Mouse (Mus musculus) neural tube, embryonic 14.5 days (tissue): Measurements from ENCODE around the gene Nmt1. TPM values are rescaled to one million over a fixed set of nuclear protein-coding genes. Genes with fewer than 3 reads are reported as not detected.
A peak's percentile ranks its signal among the peaks of the same experiment; 100 is the strongest.

Experiments
- ATAC-seq: fragments of 200-750 bp; cut with Nextera tagmentation; 2 replicates; pipeline ENCODE4 v1.8.0; 2017; ENCODE audit warnings: low read depth, mild to moderate bottlenecking, moderate TSS enrichment, moderate library complexity
- H3K27ac ChIP-seq: fragments of 300-500 bp; sonication (generic); 2 replicates; pipeline ENCODE4 v1.5.1; 2014; ENCODE audit warnings: low read depth, mild to moderate bottlenecking, control low read depth, low read length, moderate library complexity, mixed read lengths
- H3K27me3 ChIP-seq: fragments of 300-500 bp; sonication (generic); 2 replicates; pipeline ENCODE4 v1.6.1; 2014; ENCODE audit warnings: low read length; ENCODE audit not compliant: control insufficient read depth, insufficient read depth
- H3K36me3 ChIP-seq: fragments of 300-500 bp; sonication (generic); 2 replicates; pipeline ENCODE4 v1.6.1; 2014; ENCODE audit warnings: low read length, mixed read lengths; ENCODE audit not compliant: control insufficient read depth, insufficient read depth
- H3K4me1 ChIP-seq: fragments of 300-500 bp; sonication (generic); 2 replicates; pipeline ENCODE4 v1.6.1; 2014; ENCODE audit warnings: low read length; ENCODE audit not compliant: control insufficient read depth, insufficient read depth
- H3K4me2 ChIP-seq: fragments of 300-500 bp; sonication (generic); 2 replicates; pipeline ENCODE4 v1.6.1; 2014; ENCODE audit warnings: mild to moderate bottlenecking, low read depth, low read length, control low read depth
- H3K4me3 ChIP-seq: fragments of 300-500 bp; sonication (generic); 2 replicates; pipeline ENCODE4 v1.5.1; 2014; ENCODE audit warnings: low read depth, low read length, control low read depth, mixed read lengths
- H3K9ac ChIP-seq: fragments of 300-500 bp; sonication (generic); replicated peaks from 2 replicates; pipeline ENCODE4 v1.6.1; 2014; ENCODE audit warnings: low read depth, mild to moderate bottlenecking, control low read depth, low read length, mixed read lengths
- H3K9me3 ChIP-seq: fragments of 300-500 bp; sonication (generic); 2 replicates; pipeline ENCODE4 v1.6.1; 2016; ENCODE audit warnings: low read length; ENCODE audit not compliant: control insufficient read depth
- WGBS: fragments of 180-500 bp; shearing (Covaris S2); extraction: QIAGEN DNeasy Blood & Tissue Kit; methylation state at CpG from one replicate; pipeline ENCODE4 v1.1.7; 2014; 5-methylcytosine and 5-hydroxymethylcytosine counted together
- polyA plus RNA-seq: library from polyadenylated mRNA; unstranded; fragments of >200 nt; fragmentation: Nextera tagmentation; extraction: Ambion mirVana; gene quantifications from 2 replicates; pipeline ENCODE4 v1.2.1, GENCODE M21; 2014

The Nmt1 gene
- polyA plus RNA-seq, 1 experiment from 2014 or later = 35.5 TPM

GRCm38 (mm10) chr11:103076010-103076409 lies 48.0 kb downstream of the Nmt1 start:
- Histone ChIP-seq H3K27ac (no peak overlapping the region), H3K27me3 (0 out of 2 replicates have a peak, but pooled peaks cover 5% of the 10 kb centered on the region), H3K4me1 (peaks cover 7% of the 10 kb centered on the region; the same call in 1 of the 2 replicates), H3K4me2 (no peak overlapping the region), H3K9ac (no peak overlapping the region), H3K9me3 (no peaks in the 10 kb centered on the region), H3K4me3 (no peak overlapping the region), H3K36me3 (no peaks in the 10 kb centered on the region)
- ATAC-seq = no peak
- WGBS = 92% methylated on average over 7 of the region's 7 CpGs

- Histone ChIP-seq H3K36me3 (no peaks in the 10 kb centered on the region), H3K4me3 (no peak overlapping the region), H3K27me3 (peaks cover 10% of the 10 kb centered on the region; the same call in 1 of the 2 replicates), H3K9me3 (no peaks in the 10 kb centered on the region), H3K4me2 (no peak overlapping the region), H3K4me1 (peaks cover 9% of the 10 kb centered on the region; the same call in 1 of the 2 replicates), H3K27ac (no peak overlapping the region), H3K9ac (no peak overlapping the region)
- ATAC-seq = no peak
- WGBS = 84% methylated on average over 8 of the region's 8 CpGs
Measured at GRCm38 (mm10) chr11:103076581-103076980, 48.6 kb downstream of the Nmt1 start.

- Histone ChIP-seq H3K9me3 (no peaks in the 10 kb centered on the region), H3K4me2 (no peak overlapping the region), H3K4me1 (peaks cover 9% of the 10 kb centered on the region; the same call in 1 of the 2 replicates), H3K27ac (no peak overlapping the region), H3K9ac (no peak overlapping the region), H3K36me3 (no peaks in the 10 kb centered on the region), H3K4me3 (no peak overlapping the region), H3K27me3 (peaks cover 14% of the 10 kb centered on the region)
- ATAC-seq = no peak
- WGBS = 83% methylated on average over 11 of the region's 11 CpGs
Measured at GRCm38 (mm10) chr11:103078131-103078530, 50.1 kb downstream of the Nmt1 start.

GRCm38 (mm10) chr11:103080323-103081091 lies 52.5 kb downstream of the Nmt1 start:
- Histone ChIP-seq H3K9ac (no peak overlapping the region; the same call in 1 of the 2 replicates), H3K4me3 (peak overlapping the region; percentile 18), H3K9me3 (no peaks in the 10 kb centered on the region), H3K4me1 (peaks cover 9% of the 10 kb centered on the region; the same call in 1 of the 2 replicates), H3K4me2 (peak overlapping the region; percentile 44), H3K27ac (no peak overlapping the region), H3K27me3 (peaks cover 14% of the 10 kb centered on the region), H3K36me3 (no peaks in the 10 kb centered on the region)
- peak; percentile 41; the same call in 1 of the 2 replicates for ATAC-seq
- WGBS = 1% methylated on average over 42 of the region's 43 CpGs

GRCm38 (mm10) chr11:103081631-103082030 lies 53.6 kb downstream of the Nmt1 start:
- no peak overlapping the region for H3K9ac ChIP-seq
- no peak overlapping the region for H3K27ac ChIP-seq
- peaks cover 14% of the 10 kb centered on the region for H3K27me3 ChIP-seq
- H3K4me1 ChIP-seq = peaks cover 9% of the 10 kb centered on the region; the same call in 1 of the 2 replicates
- no peak for ATAC-seq
- H3K36me3 ChIP-seq = no peaks in the 10 kb centered on the region
- H3K9me3 ChIP-seq = no peaks in the 10 kb centered on the region
- no peak overlapping the region for H3K4me3 ChIP-seq
- H3K4me2 ChIP-seq = no peak overlapping the region
- 54% methylated on average over 6 of the region's 6 CpGs for WGBS

- no peaks in the 10 kb centered on the region for H3K4me1 ChIP-seq
- H3K9me3 ChIP-seq = no peaks in the 10 kb centered on the region
- H3K9ac ChIP-seq = no peak overlapping the region
- no peaks in the 10 kb centered on the region for H3K27me3 ChIP-seq
- no peak overlapping the region for H3K4me3 ChIP-seq
- WGBS = 92% methylated on average over 7 of the region's 7 CpGs
- H3K4me2 ChIP-seq = no peak overlapping the region
- no peak overlapping the region for H3K27ac ChIP-seq
- ATAC-seq = no peak
- H3K36me3 ChIP-seq = no peaks in the 10 kb centered on the region
Measured at GRCm38 (mm10) chr11:103093306-103093705, 65.3 kb downstream of the Nmt1 start.

- Histone ChIP-seq H3K9me3 (no peaks in the 10 kb centered on the region), H3K4me2 (no peak overlapping the region), H3K9ac (no peak overlapping the region), H3K27ac (no peak overlapping the region), H3K4me3 (no peak overlapping the region), H3K4me1 (no peaks in the 10 kb centered on the region), H3K36me3 (no peaks in the 10 kb centered on the region), H3K27me3 (no peaks in the 10 kb centered on the region; the same call in 1 of the 2 replicates)
- no peak for ATAC-seq
- 62% methylated on average over 20 of the region's 20 CpGs for WGBS
Measured at GRCm38 (mm10) chr11:103093862-103094833, 66.2 kb downstream of the Nmt1 start.

GRCm38 (mm10) chr11:103095107-103095670 lies 67.2 kb downstream of the Nmt1 start:
- ATAC-seq = no peak
- no peak overlapping the region for H3K27ac ChIP-seq
- H3K9ac ChIP-seq = no peak overlapping the region
- H3K9me3 ChIP-seq = no peaks in the 10 kb centered on the region
- no peak overlapping the region for H3K4me3 ChIP-seq
- no peaks in the 10 kb centered on the region for H3K4me1 ChIP-seq
- peaks cover 7% of the 10 kb centered on the region; the same call in 1 of the 2 replicates for H3K27me3 ChIP-seq
- no peak overlapping the region for H3K4me2 ChIP-seq
- H3K36me3 ChIP-seq = no peaks in the 10 kb centered on the region
- 27% methylated on average over 9 of the region's 9 CpGs for WGBS
